Mouse (Mus musculus) neural tube, embryonic 14.5 days (tissue): Measurements from ENCODE around the gene Bmpr2. TPM values are rescaled to one million over a fixed set of nuclear protein-coding genes. Genes with fewer than 3 reads are reported as not detected.

ENCODE experiments used
- ATAC-seq: fragments of 200-750 bp; cut with Nextera tagmentation; 2 replicates; pipeline ENCODE4 v1.8.0; 2017; ENCODE audit warnings: low read depth, mild to moderate bottlenecking, moderate TSS enrichment, moderate library complexity
- H3K27ac ChIP-seq: fragments of 300-500 bp; sonication (generic); 2 replicates; pipeline ENCODE4 v1.5.1; 2014; ENCODE audit warnings: low read depth, mild to moderate bottlenecking, control low read depth, low read length, moderate library complexity, mixed read lengths
- H3K27me3 ChIP-seq: fragments of 300-500 bp; sonication (generic); 2 replicates; pipeline ENCODE4 v1.6.1; 2014; ENCODE audit warnings: low read length; ENCODE audit not compliant: control insufficient read depth, insufficient read depth
- H3K36me3 ChIP-seq: fragments of 300-500 bp; sonication (generic); 2 replicates; pipeline ENCODE4 v1.6.1; 2014; ENCODE audit warnings: low read length, mixed read lengths; ENCODE audit not compliant: control insufficient read depth, insufficient read depth
- H3K4me1 ChIP-seq: fragments of 300-500 bp; sonication (generic); 2 replicates; pipeline ENCODE4 v1.6.1; 2014; ENCODE audit warnings: low read length; ENCODE audit not compliant: control insufficient read depth, insufficient read depth
- H3K4me2 ChIP-seq: fragments of 300-500 bp; sonication (generic); 2 replicates; pipeline ENCODE4 v1.6.1; 2014; ENCODE audit warnings: mild to moderate bottlenecking, low read depth, low read length, control low read depth
- H3K4me3 ChIP-seq: fragments of 300-500 bp; sonication (generic); 2 replicates; pipeline ENCODE4 v1.5.1; 2014; ENCODE audit warnings: low read depth, low read length, control low read depth, mixed read lengths
- H3K9ac ChIP-seq: fragments of 300-500 bp; sonication (generic); replicated peaks from 2 replicates; pipeline ENCODE4 v1.6.1; 2014; ENCODE audit warnings: low read depth, mild to moderate bottlenecking, control low read depth, low read length, mixed read lengths
- H3K9me3 ChIP-seq: fragments of 300-500 bp; sonication (generic); 2 replicates; pipeline ENCODE4 v1.6.1; 2016; ENCODE audit warnings: low read length; ENCODE audit not compliant: control insufficient read depth
- WGBS: fragments of 180-500 bp; shearing (Covaris S2); extraction: QIAGEN DNeasy Blood & Tissue Kit; methylation state at CpG from one replicate; pipeline ENCODE4 v1.1.7; 2014; 5-methylcytosine and 5-hydroxymethylcytosine counted together
- polyA plus RNA-seq: library from polyadenylated mRNA; unstranded; fragments of >200 nt; fragmentation: Nextera tagmentation; extraction: Ambion mirVana; gene quantifications from 2 replicates; pipeline ENCODE4 v1.2.1, GENCODE M21; 2014

The Bmpr2 gene
- polyA plus RNA-seq, 1 experiment from 2014 or later = 20.6 TPM

GRCm38 (mm10) chr1:59826583-59826982, 63.4 kb downstream of the Bmpr2 start:
- H3K27me3 ChIP-seq = no peaks in the 10 kb centered on the region
- no peak overlapping the region for H3K4me2 ChIP-seq
- no peaks in the 10 kb centered on the region for H3K9me3 ChIP-seq
- H3K36me3 ChIP-seq = 0 out of 2 replicates have a peak, but pooled peaks cover 4% of the 10 kb centered on the region
- H3K9ac ChIP-seq = no peak overlapping the region
- no peak overlapping the region for H3K4me3 ChIP-seq
- no peak overlapping the region for H3K27ac ChIP-seq
- WGBS = 83% methylated on average over 8 of the region's 8 CpGs
- ATAC-seq = no peak
- no peaks in the 10 kb centered on the region for H3K4me1 ChIP-seq

GRCm38 (mm10) chr1:59829410-59829809, 66.2 kb downstream of the Bmpr2 start:
- Histone ChIP-seq H3K4me2 (no peak overlapping the region), H3K36me3 (0 out of 2 replicates have a peak, but pooled peaks cover 4% of the 10 kb centered on the region), H3K9ac (no peak overlapping the region), H3K9me3 (no peaks in the 10 kb centered on the region), H3K27ac (no peak overlapping the region), H3K4me3 (no peak overlapping the region), H3K27me3 (no peaks in the 10 kb centered on the region), H3K4me1 (no peaks in the 10 kb centered on the region)
- 86% methylated on average over 2 of the region's 2 CpGs for WGBS
- ATAC-seq = no peak

- 85% methylated on average over 6 of the region's 6 CpGs for WGBS
- Histone ChIP-seq H3K4me1 (no peaks in the 10 kb centered on the region), H3K9me3 (no peaks in the 10 kb centered on the region), H3K4me2 (no peak overlapping the region), H3K27me3 (no peaks in the 10 kb centered on the region), H3K9ac (no peak overlapping the region), H3K27ac (no peak overlapping the region), H3K36me3 (0 out of 2 replicates have a peak, but pooled peaks cover 4% of the 10 kb centered on the region), H3K4me3 (no peak overlapping the region)
- no peak for ATAC-seq
Observed at GRCm38 (mm10) chr1:59830194-59830593, 67.0 kb downstream of the Bmpr2 start.

GRCm38 (mm10) chr1:59833723-59834122, 70.5 kb downstream of the Bmpr2 start:
- H3K4me1 ChIP-seq = no peaks in the 10 kb centered on the region
- no peaks in the 10 kb centered on the region for H3K27me3 ChIP-seq
- no peak overlapping the region for H3K9ac ChIP-seq
- ATAC-seq = peak; percentile 66; the same call in 1 of the 2 replicates
- H3K36me3 ChIP-seq = no peaks in the 10 kb centered on the region
- H3K4me2 ChIP-seq = no peak overlapping the region
- no peaks in the 10 kb centered on the region for H3K9me3 ChIP-seq
- no peak overlapping the region for H3K4me3 ChIP-seq
- H3K27ac ChIP-seq = no peak overlapping the region
- WGBS = 2% methylated on average over 2 of the region's 2 CpGs

- Histone ChIP-seq H3K4me1 (no peaks in the 10 kb centered on the region), H3K4me3 (no peak overlapping the region), H3K27ac (no peak overlapping the region), H3K36me3 (peaks cover 7% of the 10 kb centered on the region), H3K27me3 (no peaks in the 10 kb centered on the region), H3K9ac (no peak overlapping the region), H3K4me2 (no peak overlapping the region), H3K9me3 (no peaks in the 10 kb centered on the region)
- ATAC-seq = no peak
- 81% methylated on average over 8 of the region's 8 CpGs for WGBS
Observed at GRCm38 (mm10) chr1:59848327-59848726, 85.1 kb downstream of the Bmpr2 start.

GRCm38 (mm10) chr1:59859046-59859445, 95.8 kb downstream of the Bmpr2 start:
- ATAC-seq = no peak
- Histone ChIP-seq H3K27ac (no peak overlapping the region), H3K4me1 (no peaks in the 10 kb centered on the region), H3K36me3 (peaks cover 35% of the 10 kb centered on the region), H3K4me3 (no peak overlapping the region), H3K9ac (no peak overlapping the region), H3K27me3 (no peaks in the 10 kb centered on the region), H3K4me2 (no peak overlapping the region), H3K9me3 (no peaks in the 10 kb centered on the region)
- 90% methylated on average over 1 of the region's 1 CpGs for WGBS

GRCm38 (mm10) chr1:59862144-59862543, 98.9 kb downstream of the Bmpr2 start:
- 95% methylated on average over 1 of the region's 1 CpGs for WGBS
- no peaks in the 10 kb centered on the region for H3K9me3 ChIP-seq
- H3K36me3 ChIP-seq = peaks cover 35% of the 10 kb centered on the region
- no peak for ATAC-seq
- no peak overlapping the region for H3K9ac ChIP-seq
- no peak overlapping the region for H3K27ac ChIP-seq
- H3K4me1 ChIP-seq = no peaks in the 10 kb centered on the region
- H3K4me3 ChIP-seq = no peak overlapping the region
- H3K4me2 ChIP-seq = no peak overlapping the region
- H3K27me3 ChIP-seq = no peaks in the 10 kb centered on the region

GRCm38 (mm10) chr1:59868041-59868440, 104.8 kb downstream of the Bmpr2 start:
- WGBS = 94% methylated on average over 5 of the region's 5 CpGs
- H3K4me1 ChIP-seq = no peaks in the 10 kb centered on the region
- no peak overlapping the region for H3K27ac ChIP-seq
- no peaks in the 10 kb centered on the region for H3K9me3 ChIP-seq
- peaks cover 37% of the 10 kb centered on the region for H3K36me3 ChIP-seq
- no peak overlapping the region for H3K9ac ChIP-seq
- no peak overlapping the region for H3K4me3 ChIP-seq
- H3K4me2 ChIP-seq = no peak overlapping the region
- H3K27me3 ChIP-seq = no peaks in the 10 kb centered on the region
- no peak for ATAC-seq

GRCm38 (mm10) chr1:59874023-59874422, 110.8 kb downstream of the Bmpr2 start:
- H3K4me2 ChIP-seq = no peak overlapping the region
- WGBS = 93% methylated on average over 3 of the region's 3 CpGs
- no peak for ATAC-seq
- no peak overlapping the region for H3K9ac ChIP-seq
- H3K27me3 ChIP-seq = no peaks in the 10 kb centered on the region
- no peaks in the 10 kb centered on the region for H3K4me1 ChIP-seq
- no peaks in the 10 kb centered on the region for H3K9me3 ChIP-seq
- H3K36me3 ChIP-seq = peaks cover 10% of the 10 kb centered on the region
- H3K27ac ChIP-seq = no peak overlapping the region
- no peak overlapping the region for H3K4me3 ChIP-seq
